Mouse (Mus musculus) thymus, adult 2 months (tissue): ENCODE data around the gene Sdc1. TPM values are rescaled to one million over a fixed set of nuclear protein-coding genes. Genes with fewer than 3 reads are reported as not detected.
A peak's percentile ranks its signal among the peaks of the same experiment; 100 is the strongest.

Experiments
- DNase-seq: peaks from one replicate; pipeline ENCODE4 v3.0.0; 2021
- H3K27ac ChIP-seq: fragments of 200-500 bp; 2 replicates; pipeline ENCODE4 v1.5.1; 2012; ENCODE audit warnings: low read length, control low read depth; ENCODE audit not compliant: control insufficient read depth, insufficient read depth
- H3K27me3 ChIP-seq: fragments of 200-500 bp; 2 replicates; pipeline ENCODE4 v1.6.1; 2012; ENCODE audit warnings: mild to moderate bottlenecking, low read length, moderate library complexity, mixed read lengths; ENCODE audit not compliant: control insufficient read depth, insufficient read depth
- H3K36me3 ChIP-seq: fragments of 200-500 bp; 2 replicates; pipeline ENCODE4 v1.6.1; 2012; ENCODE audit warnings: mild to moderate bottlenecking, low read length, moderate library complexity; ENCODE audit not compliant: control insufficient read depth, insufficient read depth
- H3K4me1 ChIP-seq: fragments of 200-500 bp; replicated peaks from 2 replicates; pipeline ENCODE4 v1.6.1; 2012; ENCODE audit warnings: low read length; ENCODE audit not compliant: control insufficient read depth, insufficient read depth
- H3K4me3 ChIP-seq: fragments of 200-500 bp; 2 replicates; pipeline ENCODE4 v1.5.1; 2012; ENCODE audit warnings: mild to moderate bottlenecking, low read length, control low read depth, moderate library complexity; ENCODE audit not compliant: control insufficient read depth, insufficient read depth
- CTCF ChIP-seq: fragments of 200-500 bp; IDR thresholded peaks from 2 replicates; pipeline ENCODE4 v1.5.1; 2012; ENCODE audit warnings: mild to moderate bottlenecking, control low read depth, low read length, moderate library complexity, borderline replicate concordance; ENCODE audit not compliant: control insufficient read depth, poor library complexity, insufficient read depth; ENCODE audit errors: extremely low read depth
- POLR2A ChIP-seq: fragments of 200-500 bp; IDR thresholded peaks from 2 replicates; pipeline ENCODE4 v1.6.1; 2012; ENCODE audit warnings: mild to moderate bottlenecking, low read length, control low read depth, moderate library complexity; ENCODE audit not compliant: control insufficient read depth, poor library complexity, insufficient read depth; ENCODE audit errors: extremely low read depth
- WGBS: fragments of 180-500 bp; shearing (Covaris S2); methylation state at CpG from one replicate; pipeline ENCODE4 v1.1.7; 2018; 5-methylcytosine and 5-hydroxymethylcytosine counted together
- polyA plus RNA-seq: library from polyadenylated mRNA; depleted of rRNA; stranded (reverse); fragments of >200 nt; gene quantifications from 2 replicates; pipeline ENCODE4 v1.2.3, GENCODE M21; 2012

Sdc1 gene
- polyA plus RNA-seq, 1 experiment = 28.9 TPM

- Histone ChIP-seq H3K4me3 (no peak overlapping the region), H3K4me1 (peaks cover 16% of the 10 kb centered on the region), H3K36me3 (no peaks in the 10 kb centered on the region), H3K27me3 (no peaks in the 10 kb centered on the region), H3K27ac (no peak overlapping the region)
- TF ChIP-seq POLR2A = no peak
- no peak for DNase-seq
- WGBS = 54% methylated on average over 7 of the region's 7 CpGs
Observed at GRCm38 (mm10) chr12:8781121-8781520, 10.0 kb downstream of the Sdc1 start.

- H3K27me3 ChIP-seq = no peaks in the 10 kb centered on the region
- H3K27ac ChIP-seq = no peak overlapping the region
- H3K4me1 ChIP-seq = peaks cover 21% of the 10 kb centered on the region
- WGBS = 88% methylated on average over 9 of the region's 9 CpGs
- no peak overlapping the region for H3K4me3 ChIP-seq
- no peaks in the 10 kb centered on the region for H3K36me3 ChIP-seq
- TF ChIP-seq CTCF (no peak), POLR2A (no peak)
- no peak for DNase-seq
Observed at GRCm38 (mm10) chr12:8781681-8782378, 10.7 kb downstream of the Sdc1 start.

GRCm38 (mm10) chr12:8782565-8782964, 11.4 kb downstream of the Sdc1 start:
- no peak overlapping the region for H3K27ac ChIP-seq
- H3K36me3 ChIP-seq = no peaks in the 10 kb centered on the region
- H3K4me1 ChIP-seq = peaks cover 28% of the 10 kb centered on the region
- 92% methylated on average over 3 of the region's 3 CpGs for WGBS
- H3K4me3 ChIP-seq = no peak overlapping the region
- TF ChIP-seq CTCF (no peak), POLR2A (no peak)
- H3K27me3 ChIP-seq = no peaks in the 10 kb centered on the region
- DNase-seq = no peak

GRCm38 (mm10) chr12:8784189-8784588, 13.1 kb downstream of the Sdc1 start:
- no peak overlapping the region for H3K27ac ChIP-seq
- no peak for TF ChIP-seq CTCF
- no peak for TF ChIP-seq POLR2A
- H3K4me3 ChIP-seq = no peak overlapping the region
- H3K36me3 ChIP-seq = no peaks in the 10 kb centered on the region
- H3K27me3 ChIP-seq = no peaks in the 10 kb centered on the region
- peaks cover 33% of the 10 kb centered on the region for H3K4me1 ChIP-seq
- DNase-seq = no peak
- WGBS = 52% methylated on average over 9 of the region's 9 CpGs

GRCm38 (mm10) chr12:8786476-8786875, 15.4 kb downstream of the Sdc1 start:
- H3K4me1 ChIP-seq = peaks cover 19% of the 10 kb centered on the region
- WGBS = 58% methylated on average over 5 of the region's 5 CpGs
- DNase-seq = no peak
- no peaks in the 10 kb centered on the region for H3K36me3 ChIP-seq
- H3K27ac ChIP-seq = no peak overlapping the region
- H3K4me3 ChIP-seq = no peak overlapping the region
- TF ChIP-seq CTCF (no peak), POLR2A (no peak)
- H3K27me3 ChIP-seq = no peaks in the 10 kb centered on the region

GRCm38 (mm10) chr12:8786984-8787730, 16.0 kb downstream of the Sdc1 start:
- DNase-seq = peak; percentile 42
- H3K27me3 ChIP-seq = no peaks in the 10 kb centered on the region
- H3K36me3 ChIP-seq = no peaks in the 10 kb centered on the region
- peaks cover 17% of the 10 kb centered on the region for H3K4me1 ChIP-seq
- WGBS = 24% methylated on average over 12 of the region's 12 CpGs
- no peak overlapping the region for H3K27ac ChIP-seq
- no peak overlapping the region for H3K4me3 ChIP-seq
- TF ChIP-seq POLR2A = no peak
- no peak for TF ChIP-seq CTCF

GRCm38 (mm10) chr12:8788469-8788868, 17.3 kb downstream of the Sdc1 start:
- peaks cover 17% of the 10 kb centered on the region for H3K4me1 ChIP-seq
- H3K36me3 ChIP-seq = no peaks in the 10 kb centered on the region
- H3K27ac ChIP-seq = no peak overlapping the region
- no peak overlapping the region for H3K4me3 ChIP-seq
- DNase-seq = no peak
- WGBS = 95% methylated on average over 3 of the region's 3 CpGs
- TF ChIP-seq CTCF (no peak), POLR2A (no peak)
- H3K27me3 ChIP-seq = no peaks in the 10 kb centered on the region
